ENCODE assay signal across 15 mouse cellular contexts in genomic region chr5:113730641-113731121, GRCm38 (mm10). TPM values are rescaled to one million over a fixed set of nuclear protein-coding genes. Genes with fewer than 3 reads are reported as not detected.
A peak's percentile ranks its signal among the peaks of the same experiment; 100 is the strongest.
DNase-seq lines count a peak whose midpoint lies in the region; ATAC-seq and TF ChIP-seq lines count a peak whose summit lies in the region.
"Had no signal": no experiment of that assay in that cellular context is flagged by ENCODE, and none has a peak within 500 bp of the region (broad histone marks: within the 10 kb centered on the region; RNA-seq: fewer than 3 reads in every experiment).

No protein-coding gene starts in this region.

- H3K4me1 ChIP-seq in hindbrain, embryonic 13.5 days (replicated peaks): peaks cover 15% of the 10 kb centered on the region
- peaks cover 8% of the 10 kb centered on the region; the same call in 1 of the 2 replicates for H3K4me1 ChIP-seq in hindbrain, embryonic 12.5 days
- H3K4me1 ChIP-seq in neural tube, embryonic 13.5 days (replicated peaks): peaks cover 16% of the 10 kb centered on the region
- H3K4me1 ChIP-seq in neural tube, embryonic 15.5 days: peaks cover 19% of the 10 kb centered on the region
- peaks cover 35% of the 10 kb centered on the region for H3K4me1 ChIP-seq in embryonic facial prominence, embryonic 10.5 days
- peaks cover 13% of the 10 kb centered on the region; the same call in 1 of the 2 replicates for H3K4me1 ChIP-seq in midbrain, postnatal 0 days (ENCODE audit: insufficient read depth, low read length)
- peaks cover 4% of the 10 kb centered on the region for H3K4me1 ChIP-seq in thymus, adult 2 months (replicated peaks; ENCODE audit: control insufficient read depth, insufficient read depth, low read length)

- H3K9me3 ChIP-seq in hindbrain, embryonic 13.5 days: no peaks in the 10 kb centered on the region
- no peaks in the 10 kb centered on the region for H3K9me3 ChIP-seq in hindbrain, embryonic 12.5 days (replicated peaks)
- no peaks in the 10 kb centered on the region for H3K9me3 ChIP-seq in neural tube, embryonic 13.5 days
- no peaks in the 10 kb centered on the region for H3K9me3 ChIP-seq in neural tube, embryonic 15.5 days (replicated peaks)
- no peaks in the 10 kb centered on the region for H3K9me3 ChIP-seq in embryonic facial prominence, embryonic 10.5 days
- no peaks in the 10 kb centered on the region for H3K9me3 ChIP-seq in midbrain, postnatal 0 days (ENCODE audit: low read length)
- H3K9me3 ChIP-seq: intestine, embryonic 15.5 days; limb, embryonic 13.5 days; stomach, embryonic 15.5 days had no signal

- DNase-seq in embryonic facial prominence, embryonic 10.5 days (ENCODE audit: low spot score): peak; percentile 23
- peak; percentile 69 for DNase-seq in midbrain, postnatal 0 days (ENCODE audit: low spot score)
- DNase-seq in thymus, adult 2 months: no peak
- DNase-seq: gastrocnemius, postnatal 14 days; lung, embryonic 14.5 days had no signal

- H3K4me2 ChIP-seq in hindbrain, embryonic 13.5 days: no peak overlapping the region
- no peak overlapping the region for H3K4me2 ChIP-seq in hindbrain, embryonic 12.5 days (replicated peaks)
- no peak overlapping the region for H3K4me2 ChIP-seq in neural tube, embryonic 13.5 days
- H3K4me2 ChIP-seq in neural tube, embryonic 15.5 days: no peak overlapping the region
- H3K4me2 ChIP-seq in midbrain, postnatal 0 days (ENCODE audit: low read depth, low read length, poor library complexity, severe bottlenecking): no peak overlapping the region
- H3K4me2 ChIP-seq: intestine, embryonic 15.5 days; limb, embryonic 13.5 days; lung, embryonic 14.5 days; stomach, embryonic 15.5 days had no signal

- WGBS in hindbrain, embryonic 13.5 days: 61% methylated on average over 7 of the region's 7 CpGs
- 63% methylated on average over 7 of the region's 7 CpGs for WGBS in hindbrain, embryonic 12.5 days
- WGBS in neural tube, embryonic 13.5 days: 64% methylated on average over 7 of the region's 7 CpGs
- WGBS in neural tube, embryonic 15.5 days: 47% methylated on average over 7 of the region's 7 CpGs
- WGBS in embryonic facial prominence, embryonic 10.5 days: 67% methylated on average over 7 of the region's 7 CpGs
- 44% methylated on average over 7 of the region's 7 CpGs for WGBS in midbrain, postnatal 0 days
- WGBS in thymus, adult 2 months: 85% methylated on average over 7 of the region's 7 CpGs

- TF ChIP-seq POLR2A in thymus, adult 2 months (IDR thresholded peaks at IDR 0.05; ENCODE audit: control insufficient read depth, extremely low read depth, insufficient read depth, low read length, poor library complexity): no peak

- H3K9ac ChIP-seq in hindbrain, embryonic 13.5 days: no peak overlapping the region
- no peak overlapping the region for H3K9ac ChIP-seq in hindbrain, embryonic 12.5 days
- H3K9ac ChIP-seq in neural tube, embryonic 13.5 days: peak overlapping the region; percentile 26; the same call in 1 of the 2 replicates
- H3K9ac ChIP-seq in neural tube, embryonic 15.5 days (replicated peaks): no peak overlapping the region
- no peak overlapping the region; the same call in 1 of the 2 replicates for H3K9ac ChIP-seq in midbrain, postnatal 0 days (replicated peaks; ENCODE audit: low read length, poor library complexity, severe bottlenecking)
- H3K9ac ChIP-seq: intestine, embryonic 15.5 days; limb, embryonic 13.5 days; lung, embryonic 14.5 days; stomach, embryonic 15.5 days had no signal

- no peak overlapping the region for H3K4me3 ChIP-seq in hindbrain, embryonic 13.5 days
- H3K4me3 ChIP-seq in hindbrain, embryonic 12.5 days: no peak overlapping the region
- H3K4me3 ChIP-seq in neural tube, embryonic 13.5 days: no peak overlapping the region
- H3K4me3 ChIP-seq in neural tube, embryonic 15.5 days (replicated peaks): no peak overlapping the region
- H3K4me3 ChIP-seq in embryonic facial prominence, embryonic 10.5 days: no peak overlapping the region
- no peak overlapping the region for H3K4me3 ChIP-seq in midbrain, postnatal 0 days (ENCODE audit: low read depth, low read length)
- H3K4me3 ChIP-seq in thymus, adult 2 months (ENCODE audit: control insufficient read depth, insufficient read depth, low read length): no peak overlapping the region
- H3K4me3 ChIP-seq: intestine, embryonic 15.5 days; limb, embryonic 13.5 days; stomach, embryonic 15.5 days had no signal

- no peak for ATAC-seq in hindbrain, embryonic 13.5 days (ENCODE audit: low FRiP score)
- ATAC-seq in hindbrain, embryonic 12.5 days (ENCODE audit: low FRiP score): no peak
- no peak for ATAC-seq in neural tube, embryonic 13.5 days (ENCODE audit: low read depth)
- no peak for ATAC-seq in neural tube, embryonic 15.5 days (ENCODE audit: low FRiP score)
- ATAC-seq in midbrain, postnatal 0 days (ENCODE audit: low FRiP score): peak; percentile 11; the same call in 1 of the 2 replicates
- ATAC-seq: intestine, embryonic 15.5 days had no signal

- no peaks in the 10 kb centered on the region for H3K36me3 ChIP-seq in hindbrain, embryonic 13.5 days
- no peaks in the 10 kb centered on the region for H3K36me3 ChIP-seq in hindbrain, embryonic 12.5 days
- H3K36me3 ChIP-seq in neural tube, embryonic 13.5 days: no peaks in the 10 kb centered on the region
- H3K36me3 ChIP-seq in neural tube, embryonic 15.5 days: no peaks in the 10 kb centered on the region
- H3K36me3 ChIP-seq in embryonic facial prominence, embryonic 10.5 days (replicated peaks): no peaks in the 10 kb centered on the region
- H3K36me3 ChIP-seq in midbrain, postnatal 0 days (ENCODE audit: insufficient read depth, low read length): no peaks in the 10 kb centered on the region
- no peaks in the 10 kb centered on the region for H3K36me3 ChIP-seq in thymus, adult 2 months (ENCODE audit: control insufficient read depth, insufficient read depth, low read length)
- H3K36me3 ChIP-seq: intestine, embryonic 15.5 days; limb, embryonic 13.5 days; stomach, embryonic 15.5 days had no signal

- no peak; the same call in 1 of the 2 replicates for TF ChIP-seq CTCF in midbrain, postnatal 0 days (IDR thresholded peaks at IDR 0.05)
- TF ChIP-seq CTCF in thymus, adult 2 months (IDR thresholded peaks at IDR 0.05; ENCODE audit: borderline replicate concordance, control insufficient read depth, extremely low read depth, insufficient read depth, low read length, poor library complexity): no peak

- H3K27ac ChIP-seq in hindbrain, embryonic 13.5 days: peak overlapping the region; percentile 13; the same call in 1 of the 2 replicates
- H3K27ac ChIP-seq in hindbrain, embryonic 12.5 days: no peak overlapping the region
- 0 out of 2 replicates have a peak overlapping the region, but pooled peaks have one; percentile 1 for H3K27ac ChIP-seq in neural tube, embryonic 13.5 days (replicated peaks)
- H3K27ac ChIP-seq in neural tube, embryonic 15.5 days (replicated peaks): no peak overlapping the region; the same call in 1 of the 2 replicates
- no peak overlapping the region for H3K27ac ChIP-seq in embryonic facial prominence, embryonic 10.5 days (replicated peaks)
- H3K27ac ChIP-seq in midbrain, postnatal 0 days (ENCODE audit: low read depth, low read length): peak overlapping the region; percentile 52
- H3K27ac ChIP-seq in thymus, adult 2 months (ENCODE audit: control insufficient read depth, insufficient read depth, low read length): no peak overlapping the region
- H3K27ac ChIP-seq: intestine, embryonic 15.5 days; limb, embryonic 13.5 days; stomach, embryonic 15.5 days had no signal

- H3K27me3 ChIP-seq in hindbrain, embryonic 13.5 days: peaks cover 8% of the 10 kb centered on the region
- H3K27me3 ChIP-seq in hindbrain, embryonic 12.5 days: no peaks in the 10 kb centered on the region
- peaks cover 7% of the 10 kb centered on the region for H3K27me3 ChIP-seq in neural tube, embryonic 13.5 days
- no peaks in the 10 kb centered on the region for H3K27me3 ChIP-seq in neural tube, embryonic 15.5 days (replicated peaks)
- H3K27me3 ChIP-seq in embryonic facial prominence, embryonic 10.5 days (replicated peaks; ENCODE audit: low read depth, poor library complexity, severe bottlenecking): peaks cover 5% of the 10 kb centered on the region; the same call in 1 of the 2 replicates
- no peaks in the 10 kb centered on the region for H3K27me3 ChIP-seq in midbrain, postnatal 0 days (ENCODE audit: insufficient read depth, low read length)
- H3K27me3 ChIP-seq in thymus, adult 2 months (ENCODE audit: control insufficient read depth, insufficient read depth, low read length): no peaks in the 10 kb centered on the region
- H3K27me3 ChIP-seq: limb, embryonic 13.5 days; stomach, embryonic 15.5 days had no signal

RNA-seq across cellular contexts. Expression of gene Ficd, which starts 4.9 kb away (rescaled TPM):
- 8.0 and 8.2 TPM in 2 replicates for polyA plus RNA-seq in hindbrain, embryonic 13.5 days (2015; fragmentation: Nextera tagmentation; extraction: Ambion mirVana)
- polyA plus RNA-seq in hindbrain, embryonic 12.5 days (2016; fragmentation: Nextera tagmentation; extraction: Ambion mirVana): 7.6 and 7.8 TPM in 2 replicates
- polyA plus RNA-seq in neural tube, embryonic 13.5 days (2015; fragmentation: Nextera tagmentation; extraction: Ambion mirVana): 7.9 and 8.2 TPM in 2 replicates
- polyA plus RNA-seq in neural tube, embryonic 15.5 days (2015; fragmentation: Nextera tagmentation; extraction: Ambion mirVana): 9.6 and 11.1 TPM in 2 replicates
- polyA plus RNA-seq in embryonic facial prominence, embryonic 10.5 days (2016; fragmentation: Nextera tagmentation; extraction: Ambion mirVana): 3.6 and 4.0 TPM in 2 replicates
- total RNA-seq in midbrain, postnatal 0 days (2014; rRNA removed): 11.5 and 15.4 TPM in 2 replicates
- polyA plus RNA-seq in midbrain, postnatal 0 days (2015; fragmentation: Nextera tagmentation; extraction: Ambion mirVana): 8.7 and 9.0 TPM in 2 replicates
- polyA plus RNA-seq in thymus, adult 2 months (2012; rRNA removed): 8.0 and 8.2 TPM in 2 replicates

RNA-seq across cellular contexts. Expression of gene 1700069L16Rik, which starts 6.1 kb away (rescaled TPM):
- polyA plus RNA-seq in hindbrain, embryonic 13.5 days (2015; fragmentation: Nextera tagmentation; extraction: Ambion mirVana): not detected in 2 replicates
- polyA plus RNA-seq in hindbrain, embryonic 12.5 days (2016; fragmentation: Nextera tagmentation; extraction: Ambion mirVana): not detected in 2 replicates
- not detected in 2 replicates for polyA plus RNA-seq in neural tube, embryonic 13.5 days (2015; fragmentation: Nextera tagmentation; extraction: Ambion mirVana)
- not detected in 2 replicates for polyA plus RNA-seq in neural tube, embryonic 15.5 days (2015; fragmentation: Nextera tagmentation; extraction: Ambion mirVana)
- not detected in 2 replicates for polyA plus RNA-seq in embryonic facial prominence, embryonic 10.5 days (2016; fragmentation: Nextera tagmentation; extraction: Ambion mirVana)
- not detected in 2 replicates for total RNA-seq in midbrain, postnatal 0 days (2014; rRNA removed)
- not detected in 2 replicates for polyA plus RNA-seq in midbrain, postnatal 0 days (2015; fragmentation: Nextera tagmentation; extraction: Ambion mirVana)
- not detected in 2 replicates for polyA plus RNA-seq in thymus, adult 2 months (2012; rRNA removed)
- total RNA-seq: gastrocnemius, postnatal 14 days had no signal
- polyA plus RNA-seq: heart, embryonic 14.5 days; intestine, embryonic 15.5 days; large intestine, adult 2 months; limb, embryonic 13.5 days; lung, embryonic 14.5 days; stomach, embryonic 15.5 days; urinary bladder, adult 2 months had no signal

RNA-seq across cellular contexts. Expression of gene Sart3, which starts 41.6 kb away (rescaled TPM):
- 44.0 and 46.0 TPM in 2 replicates for polyA plus RNA-seq in hindbrain, embryonic 13.5 days (2015; fragmentation: Nextera tagmentation; extraction: Ambion mirVana)
- 71.9 and 80.6 TPM in 2 replicates for polyA plus RNA-seq in hindbrain, embryonic 12.5 days (2016; fragmentation: Nextera tagmentation; extraction: Ambion mirVana)
- 45.5 and 47.0 TPM in 2 replicates for polyA plus RNA-seq in neural tube, embryonic 13.5 days (2015; fragmentation: Nextera tagmentation; extraction: Ambion mirVana)
- polyA plus RNA-seq in neural tube, embryonic 15.5 days (2015; fragmentation: Nextera tagmentation; extraction: Ambion mirVana): 40.7 and 42.3 TPM in 2 replicates
- polyA plus RNA-seq in embryonic facial prominence, embryonic 10.5 days (2016; fragmentation: Nextera tagmentation; extraction: Ambion mirVana): 79.0 and 80.9 TPM in 2 replicates
- total RNA-seq in midbrain, postnatal 0 days (2014; rRNA removed): 44.7 and 51.1 TPM in 2 replicates
- polyA plus RNA-seq in midbrain, postnatal 0 days (2015; fragmentation: Nextera tagmentation; extraction: Ambion mirVana): 24.8 and 26.5 TPM in 2 replicates
- 47.5 and 53.1 TPM in 2 replicates for polyA plus RNA-seq in thymus, adult 2 months (2012; rRNA removed)

RNA-seq across cellular contexts. Expression of gene Iscu, which starts 41.9 kb away (rescaled TPM):
- polyA plus RNA-seq in hindbrain, embryonic 13.5 days (2015; fragmentation: Nextera tagmentation; extraction: Ambion mirVana): 91.5 and 93.4 TPM in 2 replicates
- polyA plus RNA-seq in hindbrain, embryonic 12.5 days (2016; fragmentation: Nextera tagmentation; extraction: Ambion mirVana): 101 and 106 TPM in 2 replicates
- 85.7 and 93.0 TPM in 2 replicates for polyA plus RNA-seq in neural tube, embryonic 13.5 days (2015; fragmentation: Nextera tagmentation; extraction: Ambion mirVana)
- 88.6 and 90.9 TPM in 2 replicates for polyA plus RNA-seq in neural tube, embryonic 15.5 days (2015; fragmentation: Nextera tagmentation; extraction: Ambion mirVana)
- polyA plus RNA-seq in embryonic facial prominence, embryonic 10.5 days (2016; fragmentation: Nextera tagmentation; extraction: Ambion mirVana): 99.7 and 103 TPM in 2 replicates
- total RNA-seq in midbrain, postnatal 0 days (2014; rRNA removed): 65.3 and 65.8 TPM in 2 replicates
- polyA plus RNA-seq in midbrain, postnatal 0 days (2015; fragmentation: Nextera tagmentation; extraction: Ambion mirVana): 96.9 and 102 TPM in 2 replicates
- polyA plus RNA-seq in thymus, adult 2 months (2012; rRNA removed): 80.6 and 93.7 TPM in 2 replicates

Comparison
In these comparisons a context has a peak if more than half of its experiments do, and no peak if none do; other contexts are left out.
1. H3K27ac ChIP-seq: peak in hindbrain, embryonic 13.5 days (single experiment), neural tube, embryonic 13.5 days (single experiment) and midbrain, postnatal 0 days (single experiment); none in hindbrain, embryonic 12.5 days (single experiment), neural tube, embryonic 15.5 days (single experiment), embryonic facial prominence, embryonic 10.5 days (single experiment) and thymus, adult 2 months (single experiment).